Mouse (Mus musculus): Measurements from ENCODE around the gene Chka. TPM values are rescaled to one million over a fixed set of nuclear protein-coding genes. Genes with fewer than 3 reads are reported as not detected.

Gene Chka
- polyA plus RNA-seq (2012; rRNA removed): 75.9 and 81.6 TPM in 2 replicates

DNA sequence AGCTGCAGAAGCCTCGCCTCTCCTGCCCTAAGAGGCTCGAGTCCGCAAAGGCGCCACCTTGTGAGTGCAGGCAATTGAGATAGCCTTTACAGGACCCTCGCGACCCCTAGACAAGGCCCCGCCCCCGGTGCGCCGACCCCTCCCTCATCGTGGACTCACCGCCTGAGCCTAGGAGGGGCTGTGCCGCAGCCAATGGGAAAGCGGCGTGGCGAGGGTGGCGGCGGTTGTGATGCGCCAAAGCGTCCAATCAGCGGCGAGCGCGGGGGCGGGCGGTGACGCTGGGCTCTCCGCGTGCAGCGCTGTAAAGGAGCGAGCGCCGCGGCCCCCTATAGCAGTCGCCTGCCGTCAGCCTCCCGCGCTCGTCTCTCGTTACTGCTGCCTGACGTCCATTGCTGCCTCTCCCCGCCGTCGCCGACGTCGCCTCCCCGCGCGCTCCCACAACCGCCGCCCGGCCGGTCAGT, at the start of gene Chka:
Gene Chka (plus strand): TSS at position 272 of the 461 bp plus-strand sequence.
- peak within 1 kb of the TSS; percentile 95 for H3K4me3 ChIP-seq (replicated peaks; ENCODE audit: extremely low read depth, low read depth, low read length)
- TF ChIP-seq CTCF (IDR thresholded peaks at IDR 0.05; ENCODE audit: insufficient read depth, low read length): no peak
- peak; percentile 95 for TF ChIP-seq POLR2A (IDR thresholded peaks at IDR 0.05; ENCODE audit: borderline replicate concordance, extremely low read depth, low read depth, low read length)
- under 1% methylated on average over 53 of the region's 54 CpGs for WGBS
- peak; percentile 94 for DNase-seq
- H3K4me1 ChIP-seq (ENCODE audit: control insufficient read depth, insufficient read depth, low read length): peaks cover 6% of the 10 kb centered on the region

DNA sequence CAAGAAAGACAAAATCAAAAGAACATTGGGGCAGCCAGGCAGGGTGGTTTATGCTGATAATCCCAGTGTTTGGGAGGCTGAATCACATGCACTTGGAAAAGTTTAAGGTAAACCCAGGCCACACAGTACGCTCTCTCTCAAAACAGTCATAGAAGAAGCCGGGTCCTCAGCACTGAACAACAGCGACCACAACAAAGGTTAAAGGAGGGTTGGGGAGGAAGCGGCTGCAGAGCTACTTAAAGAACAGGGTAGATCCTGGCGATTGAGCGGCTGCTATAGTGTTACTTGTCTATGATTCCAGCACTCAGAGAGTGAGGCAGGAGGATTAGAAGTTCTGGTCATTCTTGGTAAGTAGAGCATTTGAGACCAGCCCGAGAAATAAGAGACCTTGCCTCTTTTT, 46.0 kb upstream of the Chka start:
- 83% methylated on average over 7 of the region's 7 CpGs for WGBS
- no peak for DNase-seq
- TF ChIP-seq POLR2A (IDR thresholded peaks at IDR 0.05; ENCODE audit: borderline replicate concordance, extremely low read depth, low read depth, low read length) (no peak), CTCF (IDR thresholded peaks at IDR 0.05; ENCODE audit: insufficient read depth, low read length) (no peak)
- peaks cover 8% of the 10 kb centered on the region; the same call in 1 of the 2 replicates for H3K4me1 ChIP-seq (ENCODE audit: control insufficient read depth, insufficient read depth, low read length)
- H3K4me3 ChIP-seq (replicated peaks; ENCODE audit: extremely low read depth, low read depth, low read length): no peak overlapping the region

DNA sequence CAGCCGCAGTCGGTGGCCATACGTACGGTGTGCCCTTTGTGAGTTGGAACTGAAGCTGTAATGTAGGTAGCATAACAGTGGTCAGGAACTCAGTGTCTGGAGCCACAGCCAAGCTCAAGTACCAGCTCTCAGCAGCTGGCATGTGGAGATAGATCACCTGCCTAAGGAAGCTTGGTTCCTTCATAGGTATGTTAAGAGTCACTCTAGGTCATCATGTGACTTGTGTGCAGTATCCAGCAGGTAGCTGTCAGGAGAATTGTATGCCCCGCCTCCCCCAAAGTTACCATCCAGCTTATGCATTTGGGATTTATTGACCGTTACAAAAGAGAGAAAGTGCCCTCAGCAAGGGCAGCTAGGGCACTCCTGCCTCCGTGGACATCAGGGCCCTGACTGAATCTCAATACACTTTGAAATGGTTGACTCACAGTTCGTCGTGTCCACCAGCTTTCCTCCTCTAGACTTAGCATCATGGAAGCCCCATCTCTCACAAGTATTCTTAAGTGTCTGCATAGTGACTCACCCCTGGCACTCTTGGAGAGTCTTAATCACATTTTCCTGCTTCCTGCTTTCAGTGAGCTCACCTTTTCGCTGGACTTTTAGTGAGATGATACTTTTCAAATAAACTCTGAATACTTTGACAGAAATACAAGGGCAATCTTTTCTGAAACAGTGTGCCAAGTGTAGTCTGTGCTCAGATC, 40.9 kb upstream of the Chka start:
- no peak overlapping the region for H3K4me3 ChIP-seq (replicated peaks; ENCODE audit: extremely low read depth, low read depth, low read length)
- 79% methylated on average over 10 of the region's 10 CpGs for WGBS
- peak; percentile 63 for DNase-seq

DNA sequence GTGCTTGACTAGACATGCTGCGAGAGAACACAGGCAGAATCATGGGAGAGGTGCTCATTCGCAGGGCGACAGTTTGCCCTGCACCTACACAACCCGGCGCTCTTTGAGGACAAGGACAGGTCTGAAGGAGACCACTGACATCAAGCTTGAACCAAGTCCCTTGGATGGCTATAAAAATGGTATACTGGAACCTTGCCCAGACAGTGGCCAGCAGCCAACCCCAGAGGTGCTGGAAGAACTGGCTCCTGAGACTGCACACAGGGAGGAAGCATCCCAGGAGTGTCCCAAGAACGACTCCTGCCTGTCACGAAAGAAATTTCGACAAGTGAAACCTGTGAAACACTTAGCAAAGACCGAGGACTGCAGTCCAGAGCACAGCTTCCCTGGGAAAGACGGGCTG, 37.1 kb upstream of the Chka start:
- H3K4me3 ChIP-seq (replicated peaks; ENCODE audit: extremely low read depth, low read depth, low read length): no peak overlapping the region
- H3K4me1 ChIP-seq (ENCODE audit: control insufficient read depth, insufficient read depth, low read length): peaks cover 11% of the 10 kb centered on the region; the same call in 1 of the 2 replicates
- DNase-seq: no peak
- WGBS: 75% methylated on average over 10 of the region's 10 CpGs
- no peak for TF ChIP-seq CTCF (IDR thresholded peaks at IDR 0.05; ENCODE audit: insufficient read depth, low read length)
- TF ChIP-seq POLR2A (IDR thresholded peaks at IDR 0.05; ENCODE audit: borderline replicate concordance, extremely low read depth, low read depth, low read length): no peak

More for the DNA sequence above, 40.9 kb upstream of the Chka start:
- TF ChIP-seq CTCF (IDR thresholded peaks at IDR 0.05; ENCODE audit: insufficient read depth, low read length) (no peak), POLR2A (IDR thresholded peaks at IDR 0.05; ENCODE audit: borderline replicate concordance, extremely low read depth, low read depth, low read length) (no peak)
- H3K4me1 ChIP-seq (ENCODE audit: control insufficient read depth, insufficient read depth, low read length): peaks cover 11% of the 10 kb centered on the region; the same call in 1 of the 2 replicates

DNA sequence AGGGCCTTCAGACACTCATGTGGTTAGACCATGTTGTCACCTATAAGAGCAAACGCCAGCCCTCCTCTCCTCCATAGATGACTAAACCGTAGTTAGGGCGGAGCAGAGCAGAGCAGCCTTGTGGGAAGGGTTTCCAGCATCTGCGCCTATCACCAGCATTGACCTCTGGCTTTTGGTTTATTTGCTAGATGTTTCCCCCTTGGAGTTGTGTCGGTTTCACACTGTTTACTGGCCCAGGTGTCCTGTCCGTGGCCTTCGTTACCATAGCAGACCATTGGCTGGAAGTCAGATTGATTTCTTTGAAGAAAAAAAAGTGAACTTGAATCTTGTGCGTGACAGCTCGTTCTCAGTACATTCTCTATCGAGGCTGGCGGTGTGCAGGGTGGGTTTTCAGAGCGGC, 35.7 kb upstream of the Chka start:
- 79% methylated on average over 12 of the region's 12 CpGs for WGBS
- TF ChIP-seq CTCF (IDR thresholded peaks at IDR 0.05; ENCODE audit: insufficient read depth, low read length): no peak
- no peak for TF ChIP-seq POLR2A (IDR thresholded peaks at IDR 0.05; ENCODE audit: borderline replicate concordance, extremely low read depth, low read depth, low read length)
- no peak for DNase-seq
- Histone ChIP-seq H3K4me3 (replicated peaks; ENCODE audit: extremely low read depth, low read depth, low read length) (no peak overlapping the region), H3K4me1 (ENCODE audit: control insufficient read depth, insufficient read depth, low read length) (0 out of 2 replicates have a peak, but pooled peaks cover 3% of the 10 kb centered on the region)

DNA sequence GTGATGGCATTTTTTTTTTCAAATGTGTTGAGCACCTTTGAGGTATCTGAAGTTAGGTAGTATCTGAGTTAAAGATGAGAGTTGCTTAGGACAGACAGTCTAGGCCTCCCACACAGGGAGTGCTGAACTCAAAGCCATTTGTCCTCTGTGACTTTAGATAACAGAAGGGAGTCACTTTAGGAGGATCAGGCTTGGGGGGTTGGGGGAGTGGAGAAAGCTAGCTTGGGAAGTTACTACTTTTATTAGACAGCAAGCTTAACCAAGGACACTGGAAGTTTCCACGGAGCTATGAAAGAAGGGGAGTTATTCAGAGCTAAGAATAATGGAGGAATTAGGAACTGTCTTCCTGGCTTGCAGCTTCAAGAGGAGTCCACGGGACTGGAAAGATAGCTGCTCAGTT, 32.5 kb upstream of the Chka start:
- no peaks in the 10 kb centered on the region for H3K4me1 ChIP-seq (ENCODE audit: control insufficient read depth, insufficient read depth, low read length)

DNA sequence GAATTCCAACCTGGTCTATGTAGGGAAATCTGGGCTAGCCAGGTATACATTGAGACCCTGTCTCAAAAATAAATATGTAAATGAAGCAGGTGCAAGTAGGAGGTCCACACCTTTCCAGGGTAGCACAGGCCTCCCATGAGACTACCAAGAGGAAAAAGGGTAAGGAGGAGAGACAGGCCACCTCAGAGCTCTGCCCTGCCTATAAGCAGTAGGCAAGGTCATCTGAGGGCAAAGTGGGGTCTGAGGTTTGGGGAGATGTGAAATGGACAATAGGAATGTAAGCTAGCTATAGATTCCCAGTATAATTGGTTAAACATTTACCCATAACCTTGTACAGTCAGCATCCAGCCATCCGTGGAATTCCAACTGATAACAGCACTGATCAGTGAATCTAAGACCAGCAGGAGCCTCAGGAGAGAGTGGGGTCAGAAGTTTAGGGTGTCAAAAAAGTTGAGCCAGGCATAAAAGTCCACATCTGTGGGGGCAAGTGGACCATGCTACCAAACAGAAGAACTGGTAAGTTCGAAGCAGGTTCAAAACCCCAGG, 31.6 kb upstream of the Chka start:
- WGBS: 59% methylated on average over 2 of the region's 2 CpGs
- no peaks in the 10 kb centered on the region for H3K4me1 ChIP-seq (ENCODE audit: control insufficient read depth, insufficient read depth, low read length)
- DNase-seq: no peak
- no peak overlapping the region for H3K4me3 ChIP-seq (replicated peaks; ENCODE audit: extremely low read depth, low read depth, low read length)
- TF ChIP-seq POLR2A (IDR thresholded peaks at IDR 0.05; ENCODE audit: borderline replicate concordance, extremely low read depth, low read depth, low read length) (no peak), CTCF (IDR thresholded peaks at IDR 0.05; ENCODE audit: insufficient read depth, low read length) (no peak)

More for the DNA sequence above, 32.5 kb upstream of the Chka start:
- 55% methylated on average over 2 of the region's 2 CpGs for WGBS
- DNase-seq: no peak
- no peak overlapping the region for H3K4me3 ChIP-seq (replicated peaks; ENCODE audit: extremely low read depth, low read depth, low read length)
- TF ChIP-seq CTCF (IDR thresholded peaks at IDR 0.05; ENCODE audit: insufficient read depth, low read length) (no peak), POLR2A (IDR thresholded peaks at IDR 0.05; ENCODE audit: borderline replicate concordance, extremely low read depth, low read depth, low read length) (no peak)

DNA sequence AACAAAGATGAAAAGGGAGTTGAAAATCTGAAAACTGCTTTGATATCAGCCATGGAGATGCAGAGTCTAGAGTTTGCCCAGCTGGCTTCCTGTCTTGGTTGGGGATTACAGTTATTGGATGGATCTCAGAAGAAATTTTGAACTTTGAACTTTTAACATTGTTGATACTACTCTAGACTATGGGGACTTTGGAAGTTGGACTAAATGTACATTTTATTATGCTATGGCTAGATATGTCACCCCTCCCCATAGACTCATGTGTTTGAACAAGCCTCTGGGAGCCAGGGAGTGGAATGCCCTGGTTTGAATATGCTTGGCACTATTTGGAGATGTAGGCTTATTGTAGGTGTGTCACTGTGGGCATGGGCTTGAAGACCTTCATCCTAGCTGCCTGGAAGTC, 26.5 kb upstream of the Chka start:
- DNase-seq: no peak
- no peaks in the 10 kb centered on the region for H3K4me1 ChIP-seq (ENCODE audit: control insufficient read depth, insufficient read depth, low read length)
- TF ChIP-seq CTCF (IDR thresholded peaks at IDR 0.05; ENCODE audit: insufficient read depth, low read length) (no peak), POLR2A (IDR thresholded peaks at IDR 0.05; ENCODE audit: borderline replicate concordance, extremely low read depth, low read depth, low read length) (no peak)
- H3K4me3 ChIP-seq (replicated peaks; ENCODE audit: extremely low read depth, low read depth, low read length): no peak overlapping the region

DNA sequence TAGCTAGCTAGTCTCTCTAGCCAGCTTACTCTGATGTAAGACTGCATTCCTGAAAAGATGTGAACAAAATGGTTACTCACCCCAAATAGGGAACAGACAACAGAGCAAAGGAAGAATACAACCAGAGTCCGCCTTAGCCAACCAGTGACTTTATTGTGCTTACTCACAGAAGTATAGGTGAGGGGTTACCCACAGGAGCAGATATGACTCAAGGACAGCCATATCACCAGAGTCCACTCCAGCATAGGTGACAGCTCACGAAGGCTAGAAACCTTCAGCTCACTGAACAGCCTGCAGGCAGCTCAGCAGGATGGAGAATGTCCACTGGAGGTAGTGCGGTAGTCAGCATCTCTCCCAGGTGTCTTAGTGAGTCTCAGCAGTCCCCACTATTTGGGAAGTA, 21.7 kb upstream of the Chka start:
- H3K4me1 ChIP-seq (ENCODE audit: control insufficient read depth, insufficient read depth, low read length): 0 out of 2 replicates have a peak, but pooled peaks cover 6% of the 10 kb centered on the region

DNA sequence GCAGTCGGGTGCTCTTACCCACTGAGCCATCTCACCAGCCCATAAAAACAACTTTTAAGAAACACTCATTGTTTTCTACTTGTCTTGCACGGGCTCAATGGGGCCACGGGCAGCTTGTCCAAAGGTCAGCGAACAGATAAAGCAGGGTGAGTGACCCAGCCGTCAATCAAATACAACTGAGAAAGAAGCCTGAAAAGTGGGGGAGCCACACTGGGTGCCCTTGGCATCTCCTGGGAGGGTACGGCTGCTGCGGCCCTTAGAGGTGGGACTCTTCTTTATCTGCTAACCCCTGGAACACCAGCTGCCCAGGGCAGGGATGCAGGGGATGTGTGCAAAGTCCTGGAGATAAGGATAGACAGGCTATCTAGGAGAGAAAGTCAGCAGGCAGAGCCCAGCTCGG, 19.9 kb upstream of the Chka start:
- no peak overlapping the region for H3K4me3 ChIP-seq (replicated peaks; ENCODE audit: extremely low read depth, low read depth, low read length)
- TF ChIP-seq CTCF (IDR thresholded peaks at IDR 0.05; ENCODE audit: insufficient read depth, low read length) (no peak), POLR2A (IDR thresholded peaks at IDR 0.05; ENCODE audit: borderline replicate concordance, extremely low read depth, low read depth, low read length) (no peak)
- H3K4me1 ChIP-seq (ENCODE audit: control insufficient read depth, insufficient read depth, low read length): 0 out of 2 replicates have a peak, but pooled peaks cover 6% of the 10 kb centered on the region
- WGBS: 73% methylated on average over 8 of the region's 8 CpGs
- no peak for DNase-seq

More for the DNA sequence above, 21.7 kb upstream of the Chka start:
- 83% methylated on average over 3 of the region's 3 CpGs for WGBS
- no peak for DNase-seq
- TF ChIP-seq CTCF (IDR thresholded peaks at IDR 0.05; ENCODE audit: insufficient read depth, low read length) (no peak), POLR2A (IDR thresholded peaks at IDR 0.05; ENCODE audit: borderline replicate concordance, extremely low read depth, low read depth, low read length) (no peak)
- H3K4me3 ChIP-seq (replicated peaks; ENCODE audit: extremely low read depth, low read depth, low read length): no peak overlapping the region

All from lung, adult 2 months (tissue).